23 mouse cellular contexts compared by ENCODE assay signal in genomic region chr1:89613234-89613870, GRCm38 (mm10).
DNase-seq lines count a peak whose midpoint lies in the region; ATAC-seq and TF ChIP-seq lines count a peak whose summit lies in the region.
"Had no signal": no experiment of that assay in that cellular context is flagged by ENCODE, and none has a peak within 500 bp of the region (broad histone marks: within the 10 kb centered on the region; RNA-seq: fewer than 3 reads in every experiment).

No protein-coding gene starts in this region.

- 76% methylated on average over 5 of the region's 5 CpGs for WGBS in embryonic facial prominence, embryonic 14.5 days
- 82% methylated on average over 5 of the region's 5 CpGs for WGBS in embryonic facial prominence, embryonic 10.5 days
- 54% methylated on average over 5 of the region's 5 CpGs for WGBS in heart, embryonic 10.5 days
- 50% methylated on average over 5 of the region's 5 CpGs for WGBS in heart, embryonic 11.5 days (ENCODE audit: insufficient replicate concordance)
- 52% methylated on average over 5 of the region's 5 CpGs for WGBS in liver, postnatal 0 days (ENCODE audit: insufficient replicate concordance)
- 41% methylated on average over 5 of the region's 5 CpGs for WGBS in liver, embryonic 12.5 days (ENCODE audit: insufficient replicate concordance)

- peaks cover 19% of the 10 kb centered on the region for H3K36me3 ChIP-seq in embryonic facial prominence, embryonic 14.5 days (ENCODE audit: control insufficient read depth, insufficient read depth, low read length)
- H3K36me3 ChIP-seq in embryonic facial prominence, embryonic 10.5 days (replicated peaks), result peaks cover 72% of the 10 kb centered on the region
- H3K36me3 ChIP-seq in heart, embryonic 10.5 days, result peaks cover 32% of the 10 kb centered on the region
- H3K36me3 ChIP-seq in heart, embryonic 11.5 days (ENCODE audit: control insufficient read depth, insufficient read depth, low read length), result 0 out of 2 replicates have a peak, but pooled peaks cover 3% of the 10 kb centered on the region
- 0 out of 2 replicates have a peak, but pooled peaks cover 2% of the 10 kb centered on the region for H3K36me3 ChIP-seq in liver, postnatal 0 days (replicated peaks; ENCODE audit: insufficient read depth, low read length)
- peaks cover 5% of the 10 kb centered on the region; the same call in 1 of the 2 replicates for H3K36me3 ChIP-seq in liver, embryonic 12.5 days

- no peak for DNase-seq in embryonic facial prominence, embryonic 14.5 days (ENCODE audit: low spot score)
- DNase-seq in embryonic facial prominence, embryonic 10.5 days (ENCODE audit: low spot score), result no peak
- DNase-seq in heart, embryonic 10.5 days (ENCODE audit: low spot score), result no peak
- peak; percentile 29 for DNase-seq in liver, postnatal 0 days
- DNase-seq in urinary bladder, postnatal 10 days (ENCODE audit: low spot score), result no peak
- DNase-seq in adrenal gland, postnatal 4 days (ENCODE audit: low spot score in 2 of 2), result no peak
- DNase-seq: adrenal gland, adult 8-10 months; cerebellum, adult 11 months; cerebellum, postnatal 10 days; kidney, adult 9 months; kidney, postnatal 4 days; layer of hippocampus, adult 9-11 months; lung, embryonic 14.5 days; lung, postnatal 4 days; right cerebral cortex, postnatal 4 days had no signal

- no peak overlapping the region for H3K4me3 ChIP-seq in embryonic facial prominence, embryonic 14.5 days (ENCODE audit: low read depth, low read length)
- H3K4me3 ChIP-seq in embryonic facial prominence, embryonic 10.5 days, result no peak overlapping the region
- H3K4me3 ChIP-seq in heart, embryonic 10.5 days, result no peak overlapping the region
- H3K4me3 ChIP-seq in heart, embryonic 11.5 days (ENCODE audit: low read depth, low read length), result no peak overlapping the region
- H3K4me3 ChIP-seq in liver, postnatal 0 days (ENCODE audit: low read depth, low read length), result no peak overlapping the region
- no peak overlapping the region for H3K4me3 ChIP-seq in liver, embryonic 12.5 days
- H3K4me3 ChIP-seq: embryonic facial prominence, embryonic 15.5 days had no signal

- no peak overlapping the region for H3K9ac ChIP-seq in embryonic facial prominence, embryonic 14.5 days (ENCODE audit: low read depth, low read length)
- no peak overlapping the region for H3K9ac ChIP-seq in heart, embryonic 11.5 days (ENCODE audit: low read depth, low read length)
- no peak overlapping the region for H3K9ac ChIP-seq in liver, postnatal 0 days (replicated peaks)
- no peak overlapping the region for H3K9ac ChIP-seq in liver, embryonic 12.5 days
- H3K9ac ChIP-seq: embryonic facial prominence, embryonic 15.5 days; hindbrain, embryonic 14.5 days; lung, embryonic 14.5 days had no signal

- no peaks in the 10 kb centered on the region for H3K4me1 ChIP-seq in embryonic facial prominence, embryonic 14.5 days (ENCODE audit: control insufficient read depth, insufficient read depth, low read length)
- H3K4me1 ChIP-seq in embryonic facial prominence, embryonic 10.5 days, result 0 out of 2 replicates have a peak, but pooled peaks cover 7% of the 10 kb centered on the region
- peaks cover 38% of the 10 kb centered on the region for H3K4me1 ChIP-seq in heart, embryonic 10.5 days
- peaks cover 12% of the 10 kb centered on the region for H3K4me1 ChIP-seq in heart, embryonic 11.5 days (ENCODE audit: control insufficient read depth, insufficient read depth, low read length)
- no peaks in the 10 kb centered on the region for H3K4me1 ChIP-seq in liver, postnatal 0 days (ENCODE audit: insufficient read depth)
- no peaks in the 10 kb centered on the region for H3K4me1 ChIP-seq in liver, embryonic 12.5 days

- no peak overlapping the region for H3K27ac ChIP-seq in embryonic facial prominence, embryonic 14.5 days (replicated peaks; ENCODE audit: low read depth, low read length)
- H3K27ac ChIP-seq in embryonic facial prominence, embryonic 10.5 days (replicated peaks), result no peak overlapping the region
- H3K27ac ChIP-seq in heart, embryonic 10.5 days, result peak overlapping the region; percentile 17; the same call in 1 of the 2 replicates
- H3K27ac ChIP-seq in heart, embryonic 11.5 days (ENCODE audit: low read depth, low read length), result no peak overlapping the region
- no peak overlapping the region for H3K27ac ChIP-seq in liver, postnatal 0 days (ENCODE audit: low read depth)
- H3K27ac ChIP-seq in liver, embryonic 12.5 days, result no peak overlapping the region
- H3K27ac ChIP-seq: embryonic facial prominence, embryonic 15.5 days; hindbrain, embryonic 14.5 days had no signal

- TF ChIP-seq EP300 in liver, postnatal 0 days (IDR thresholded peaks at IDR 0.05; ENCODE audit: low read depth), result no peak

- no peak for TF ChIP-seq CTCF in liver, postnatal 0 days (IDR thresholded peaks at IDR 0.05; ENCODE audit: low read depth)

- ATAC-seq in embryonic facial prominence, embryonic 14.5 days (ENCODE audit: low read depth), result peak; percentile 20; the same call in 1 of the 2 replicates
- ATAC-seq in heart, embryonic 11.5 days (replicated peaks; ENCODE audit: insufficient number of reproducible peaks, low FRiP score, low TSS enrichment), result no peak
- no peak for ATAC-seq in liver, postnatal 0 days
- ATAC-seq in liver, embryonic 12.5 days, result no peak
- ATAC-seq: CD4-positive, CD25-positive, alpha-beta regulatory T cell, adult 4 months; Patski had no signal

- no peaks in the 10 kb centered on the region for H3K27me3 ChIP-seq in embryonic facial prominence, embryonic 14.5 days (replicated peaks; ENCODE audit: control insufficient read depth, insufficient read depth, low read length)
- no peaks in the 10 kb centered on the region for H3K27me3 ChIP-seq in embryonic facial prominence, embryonic 10.5 days (replicated peaks; ENCODE audit: low read depth, poor library complexity, severe bottlenecking)
- H3K27me3 ChIP-seq in heart, embryonic 10.5 days (ENCODE audit: insufficient read depth, poor library complexity, severe bottlenecking), result no peaks in the 10 kb centered on the region
- H3K27me3 ChIP-seq in heart, embryonic 11.5 days (ENCODE audit: control insufficient read depth, insufficient read depth, low read length), result no peaks in the 10 kb centered on the region
- no peaks in the 10 kb centered on the region for H3K27me3 ChIP-seq in liver, postnatal 0 days (ENCODE audit: insufficient read depth, low read length)
- no peaks in the 10 kb centered on the region for H3K27me3 ChIP-seq in liver, embryonic 12.5 days (replicated peaks)
- H3K27me3 ChIP-seq: embryonic facial prominence, embryonic 15.5 days; Patski had no signal

- no peaks in the 10 kb centered on the region for H3K9me3 ChIP-seq in embryonic facial prominence, embryonic 14.5 days (ENCODE audit: control insufficient read depth, low read length)
- H3K9me3 ChIP-seq in embryonic facial prominence, embryonic 10.5 days, result no peaks in the 10 kb centered on the region
- no peaks in the 10 kb centered on the region for H3K9me3 ChIP-seq in heart, embryonic 10.5 days
- H3K9me3 ChIP-seq in heart, embryonic 11.5 days (replicated peaks; ENCODE audit: control insufficient read depth, low read length), result no peaks in the 10 kb centered on the region
- H3K9me3 ChIP-seq in liver, postnatal 0 days (ENCODE audit: low read length), result no peaks in the 10 kb centered on the region
- H3K9me3 ChIP-seq in liver, embryonic 12.5 days (replicated peaks), result no peaks in the 10 kb centered on the region
- H3K9me3 ChIP-seq: embryonic facial prominence, embryonic 15.5 days had no signal

- no peak overlapping the region for H3K4me2 ChIP-seq in embryonic facial prominence, embryonic 14.5 days (ENCODE audit: low read depth, low read length)
- no peak overlapping the region for H3K4me2 ChIP-seq in heart, embryonic 11.5 days
- no peak overlapping the region for H3K4me2 ChIP-seq in liver, postnatal 0 days (ENCODE audit: low read depth, low read length)
- H3K4me2 ChIP-seq in liver, embryonic 12.5 days, result no peak overlapping the region
- H3K4me2 ChIP-seq: embryonic facial prominence, embryonic 15.5 days; hindbrain, embryonic 14.5 days; liver, embryonic 11.5 days; lung, embryonic 14.5 days; midbrain, embryonic 11.5 days had no signal
